Mouse (Mus musculus): ENCODE data around the gene Gpm6a.

DNA sequence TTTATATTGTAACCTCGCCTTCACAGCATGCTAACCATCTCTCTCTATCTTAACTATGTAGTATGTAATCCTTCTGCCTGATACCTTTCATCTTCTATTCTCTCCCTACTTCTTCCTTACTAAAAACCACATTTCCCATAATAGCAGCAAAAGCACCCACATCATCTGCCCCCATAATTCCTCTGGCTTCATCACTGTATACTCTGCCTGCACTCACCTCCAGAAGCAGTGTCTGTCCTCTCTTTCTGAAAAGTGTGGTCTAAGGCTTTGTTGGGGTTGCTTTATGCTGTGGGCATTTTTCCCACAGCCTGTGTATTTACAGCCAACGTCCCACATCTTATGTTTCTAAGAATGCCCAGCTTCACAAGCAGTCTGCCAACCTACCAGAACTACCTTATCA is 57.6 kb downstream of the Gpm6a start:
- TF ChIP-seq EP300 (IDR thresholded peaks at IDR 0.05; ENCODE audit: low read depth): no peak
- TF ChIP-seq CTCF (IDR thresholded peaks at IDR 0.05; ENCODE audit: low read depth): no peak
